Mouse (Mus musculus) intestine, embryonic 16.5 days (tissue): ENCODE measurements at regions not wholly inside any gene's neighbourhood (a gene's known extent, or its start where the extent isn't known, plus 50 kb on each side); places are given as distances from the start of the nearest gene placed in this dataset.
A peak's percentile ranks its signal among the peaks of the same experiment; 100 is the strongest.

ENCODE experiments used
- ATAC-seq: fragments of 200-750 bp; cut with Nextera tagmentation; 2 replicates; pipeline ENCODE4 v1.8.0; 2017; ENCODE audit warnings: moderate TSS enrichment, moderate library complexity
- H3K27ac ChIP-seq: fragments of 300-500 bp; sonication (generic); 2 replicates; pipeline ENCODE4 v1.5.1; 2014; ENCODE audit warnings: mild to moderate bottlenecking, low read length
- H3K27me3 ChIP-seq: fragments of 300-500 bp; sonication (generic); replicated peaks from 2 replicates; pipeline ENCODE4 v1.6.1; 2014; ENCODE audit warnings: low read length, control low read depth, mixed read lengths; ENCODE audit not compliant: control insufficient read depth, insufficient read depth
- H3K36me3 ChIP-seq: fragments of 300-500 bp; sonication (generic); 2 replicates; pipeline ENCODE4 v1.6.1; 2014; ENCODE audit warnings: low read length, control low read depth; ENCODE audit not compliant: control insufficient read depth, insufficient read depth
- H3K4me1 ChIP-seq: fragments of 300-500 bp; sonication (generic); 2 replicates; pipeline ENCODE4 v1.6.1; 2014; ENCODE audit warnings: low read length, control low read depth, mixed read lengths; ENCODE audit not compliant: control insufficient read depth, insufficient read depth
- H3K4me2 ChIP-seq: fragments of 300-500 bp; sonication (generic); 2 replicates; pipeline ENCODE4 v1.6.1; 2014; ENCODE audit warnings: low read depth, low read length, control low read depth
- H3K4me3 ChIP-seq: fragments of 300-500 bp; sonication (generic); 2 replicates; pipeline ENCODE4 v1.5.1; 2014; ENCODE audit warnings: mild to moderate bottlenecking, low read length
- H3K9ac ChIP-seq: fragments of 300-500 bp; sonication (generic); 2 replicates; pipeline ENCODE4 v1.6.1; 2014; ENCODE audit warnings: low read depth, low read length
- H3K9me3 ChIP-seq: fragments of 300-500 bp; sonication (generic); 2 replicates; pipeline ENCODE4 v1.6.1; 2016; ENCODE audit warnings: low read length, control low read depth; ENCODE audit not compliant: control insufficient read depth
- WGBS: fragments of 180-500 bp; shearing (Covaris S2); extraction: QIAGEN DNeasy Blood & Tissue Kit; methylation state at CpG from one replicate; pipeline ENCODE4 v1.1.7; 2014; 5-methylcytosine and 5-hydroxymethylcytosine counted together

DNA sequence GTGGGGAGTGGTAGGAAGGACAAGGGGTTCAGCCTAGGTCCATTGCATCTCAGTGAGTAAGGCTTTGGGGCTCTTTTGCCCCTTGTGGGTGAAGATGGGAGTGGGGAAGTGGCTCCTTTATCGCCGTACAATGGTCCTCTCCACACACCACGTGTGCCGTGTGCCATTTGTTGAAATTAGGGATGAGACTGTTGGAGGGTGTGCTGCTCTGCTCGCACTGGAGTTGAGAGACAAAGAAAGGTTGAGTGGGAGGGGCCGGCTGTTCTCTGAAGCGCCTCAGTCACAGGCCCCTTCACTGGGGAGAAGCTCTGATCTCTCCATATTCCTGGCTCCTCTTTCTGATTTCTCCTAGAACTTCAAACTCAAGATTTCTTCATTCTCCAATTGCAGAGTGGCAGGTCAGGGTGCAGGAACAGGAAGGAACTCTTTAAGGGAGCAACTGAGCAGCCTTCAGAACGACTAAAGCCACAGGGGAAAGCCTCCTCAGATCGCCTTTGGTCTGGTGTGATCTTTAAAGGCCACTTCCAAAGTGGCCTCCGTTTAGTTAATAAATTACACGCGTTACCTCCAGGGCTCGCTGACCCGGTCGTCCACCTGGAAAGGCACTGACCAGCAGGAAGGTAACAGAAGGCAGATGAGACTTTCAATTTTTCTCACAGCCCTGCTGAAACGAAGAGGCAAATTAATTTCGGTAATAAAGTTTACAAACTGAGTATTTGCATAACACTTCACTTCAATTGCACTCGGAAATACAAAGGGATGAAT, 180.1 kb downstream of the Cdh26 start:
- no peaks in the 10 kb centered on the region for H3K27me3 ChIP-seq
- ATAC-seq = no peak
- H3K4me2 ChIP-seq = no peak overlapping the region
- H3K9me3 ChIP-seq = no peaks in the 10 kb centered on the region
- no peak overlapping the region for H3K27ac ChIP-seq
- H3K4me3 ChIP-seq = no peak overlapping the region
- H3K4me1 ChIP-seq = peaks cover 19% of the 10 kb centered on the region
- no peak overlapping the region for H3K9ac ChIP-seq
- no peaks in the 10 kb centered on the region for H3K36me3 ChIP-seq
- 47% methylated on average over 18 of the region's 18 CpGs for WGBS

DNA sequence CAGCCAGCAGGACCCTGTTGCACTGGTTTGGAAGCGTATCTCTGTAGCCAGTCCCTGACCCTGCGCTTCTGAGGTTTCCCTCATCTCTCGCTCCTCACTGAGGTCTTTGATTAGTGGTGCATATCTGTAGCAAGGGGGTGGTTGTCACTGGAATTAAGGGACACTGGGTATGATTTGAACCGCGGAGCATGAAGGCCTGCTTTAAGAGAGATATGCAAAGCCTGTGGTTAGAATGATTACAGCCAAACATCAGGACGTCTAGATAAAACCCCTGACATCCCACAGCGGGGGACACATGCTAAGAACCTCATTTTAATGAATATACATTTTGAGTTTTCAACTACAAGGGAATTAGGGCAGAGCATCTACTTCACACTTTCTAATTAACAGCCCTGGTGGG, 184.4 kb downstream of the Cdh26 start:
- no peaks in the 10 kb centered on the region for H3K36me3 ChIP-seq
- no peak for ATAC-seq
- peaks cover 7% of the 10 kb centered on the region; the same call in 1 of the 2 replicates for H3K4me1 ChIP-seq
- H3K4me2 ChIP-seq = no peak overlapping the region
- H3K9ac ChIP-seq = no peak overlapping the region
- 69% methylated on average over 7 of the region's 7 CpGs for WGBS
- H3K27ac ChIP-seq = no peak overlapping the region
- no peak overlapping the region for H3K4me3 ChIP-seq
- no peaks in the 10 kb centered on the region for H3K27me3 ChIP-seq
- no peaks in the 10 kb centered on the region for H3K9me3 ChIP-seq

DNA sequence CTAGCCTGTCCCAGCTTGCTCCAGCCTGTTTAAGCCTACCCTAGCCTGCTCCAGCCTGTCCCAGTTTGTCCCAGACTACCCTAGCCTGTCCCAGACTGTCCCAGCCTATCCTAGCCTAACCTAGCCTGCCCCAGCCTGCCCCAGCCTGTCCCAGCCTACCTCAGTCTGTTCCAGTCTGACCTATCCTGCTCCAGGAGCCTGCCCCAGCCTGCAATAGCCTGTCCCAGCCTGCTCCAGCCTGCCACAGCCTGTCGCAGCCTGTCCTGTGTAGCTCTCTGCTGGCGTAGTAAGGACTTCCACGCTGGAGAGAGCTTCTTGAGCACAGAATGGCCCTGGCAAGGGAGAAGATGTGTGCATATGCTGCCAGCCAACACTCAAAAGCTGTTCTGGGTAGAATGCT, 192.5 kb downstream of the Cdh26 start:
- H3K27me3 ChIP-seq = no peaks in the 10 kb centered on the region
- H3K4me3 ChIP-seq = no peak overlapping the region
- no peak overlapping the region for H3K27ac ChIP-seq
- no peak overlapping the region for H3K4me2 ChIP-seq
- H3K4me1 ChIP-seq = peaks cover 5% of the 10 kb centered on the region
- no peak overlapping the region for H3K9ac ChIP-seq
- no peaks in the 10 kb centered on the region for H3K9me3 ChIP-seq
- H3K36me3 ChIP-seq = no peaks in the 10 kb centered on the region
- no peak for ATAC-seq
- WGBS = 64% methylated on average over 3 of the region's 3 CpGs

DNA sequence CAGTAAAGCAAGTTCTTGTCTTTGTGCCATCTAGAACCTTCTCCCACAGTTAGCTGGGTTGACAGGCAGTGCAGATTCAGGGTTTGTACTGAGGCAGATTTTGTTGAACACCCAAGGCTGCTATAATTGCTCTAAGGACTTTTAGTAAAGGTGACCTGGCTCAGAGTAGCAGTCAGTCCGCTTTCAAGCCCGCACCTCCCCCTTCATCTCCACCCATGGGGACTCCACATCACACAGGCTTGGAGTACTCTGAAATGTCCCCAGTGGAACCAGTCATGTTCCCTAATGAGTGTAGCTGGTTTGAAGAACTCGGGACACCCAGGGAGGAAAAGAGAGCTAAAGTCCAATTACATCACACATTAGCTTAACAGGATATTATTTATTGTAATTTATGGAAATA, 194.1 kb downstream of the Cdh26 start:
- Histone ChIP-seq H3K27ac (no peak overlapping the region), H3K27me3 (no peaks in the 10 kb centered on the region), H3K4me1 (peaks cover 8% of the 10 kb centered on the region), H3K9me3 (no peaks in the 10 kb centered on the region), H3K9ac (no peak overlapping the region), H3K36me3 (no peaks in the 10 kb centered on the region), H3K4me2 (no peak overlapping the region), H3K4me3 (no peak overlapping the region)
- ATAC-seq = no peak
- 82% methylated on average over 3 of the region's 3 CpGs for WGBS

DNA sequence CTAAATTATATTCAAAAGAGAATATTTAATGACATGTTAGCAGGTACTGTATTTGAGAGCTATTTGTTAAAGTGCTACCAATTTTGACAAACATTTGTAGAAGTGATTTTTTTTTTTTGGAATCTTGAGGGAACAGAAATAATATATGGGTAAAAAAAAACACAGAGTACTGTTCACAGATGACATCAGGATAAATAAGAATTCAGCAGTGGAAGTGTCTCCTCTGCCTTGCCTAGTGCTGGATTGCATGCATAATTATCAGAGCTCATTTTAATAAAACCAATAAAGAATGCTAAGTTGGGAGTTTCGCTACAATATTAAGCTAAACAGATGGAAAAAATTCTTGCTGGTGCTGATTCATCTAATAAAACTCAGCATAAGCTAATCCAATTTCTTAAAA, 194.6 kb downstream of the Cdh26 start:
- Histone ChIP-seq H3K4me3 (no peak overlapping the region), H3K9me3 (no peaks in the 10 kb centered on the region), H3K36me3 (no peaks in the 10 kb centered on the region), H3K27ac (no peak overlapping the region), H3K4me1 (peaks cover 8% of the 10 kb centered on the region), H3K9ac (no peak overlapping the region), H3K27me3 (no peaks in the 10 kb centered on the region), H3K4me2 (no peak overlapping the region)
- ATAC-seq = no peak
- WGBS = 86% methylated on average over 1 of the region's 1 CpGs

DNA sequence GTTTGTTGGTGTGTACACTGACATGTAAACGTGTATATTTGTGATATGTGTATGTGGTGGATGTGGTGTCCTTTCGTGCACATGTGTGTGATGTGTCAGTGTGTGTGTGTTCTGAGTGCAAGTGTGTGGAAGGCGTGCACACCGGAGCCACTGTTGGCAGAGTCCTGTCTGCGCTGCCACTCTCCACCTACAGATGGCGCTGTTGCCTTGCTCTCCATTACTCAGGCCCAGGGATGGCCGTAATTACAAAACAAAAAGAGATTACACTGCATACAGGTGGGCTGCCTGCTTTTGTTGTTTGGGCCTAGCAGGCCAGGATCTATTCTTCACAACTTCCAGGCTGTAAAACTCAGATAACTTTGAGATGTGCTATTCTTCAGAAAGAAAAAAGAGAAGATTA, 199.4 kb downstream of the Cdh26 start:
- no peaks in the 10 kb centered on the region for H3K9me3 ChIP-seq
- no peaks in the 10 kb centered on the region for H3K36me3 ChIP-seq
- peaks cover 24% of the 10 kb centered on the region for H3K4me1 ChIP-seq
- no peak overlapping the region for H3K4me2 ChIP-seq
- ATAC-seq = no peak
- no peak overlapping the region for H3K9ac ChIP-seq
- no peak overlapping the region for H3K27ac ChIP-seq
- no peak overlapping the region for H3K4me3 ChIP-seq
- H3K27me3 ChIP-seq = no peaks in the 10 kb centered on the region
- 32% methylated on average over 7 of the region's 7 CpGs for WGBS

DNA sequence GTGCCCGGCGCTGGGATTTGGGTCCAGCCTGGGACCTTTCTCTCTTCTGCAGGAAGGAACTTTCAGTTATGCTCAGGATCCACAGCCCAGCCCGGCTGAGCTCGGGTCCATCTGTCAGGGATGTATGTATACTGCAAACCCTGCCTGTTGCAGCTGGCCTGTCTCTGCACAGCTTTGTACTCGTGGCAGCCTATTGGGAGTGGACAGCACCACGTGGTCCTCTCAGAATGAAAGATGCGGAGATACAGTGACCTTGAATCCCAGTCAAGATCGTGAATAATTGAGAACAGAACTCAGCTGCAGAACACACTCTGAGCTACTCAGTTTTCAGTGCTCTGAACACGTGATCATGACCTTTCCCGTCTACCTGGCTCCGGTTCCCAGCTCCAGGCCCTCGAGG, 200.2 kb downstream of the Cdh26 start:
- Histone ChIP-seq H3K27me3 (no peaks in the 10 kb centered on the region), H3K9me3 (no peaks in the 10 kb centered on the region), H3K4me3 (no peak overlapping the region), H3K36me3 (no peaks in the 10 kb centered on the region), H3K4me1 (peaks cover 24% of the 10 kb centered on the region), H3K9ac (no peak overlapping the region), H3K27ac (peak overlapping the region; percentile 64; the same call in 1 of the 2 replicates), H3K4me2 (no peak overlapping the region)
- peak; percentile 58 for ATAC-seq
- 61% methylated on average over 12 of the region's 12 CpGs for WGBS

DNA sequence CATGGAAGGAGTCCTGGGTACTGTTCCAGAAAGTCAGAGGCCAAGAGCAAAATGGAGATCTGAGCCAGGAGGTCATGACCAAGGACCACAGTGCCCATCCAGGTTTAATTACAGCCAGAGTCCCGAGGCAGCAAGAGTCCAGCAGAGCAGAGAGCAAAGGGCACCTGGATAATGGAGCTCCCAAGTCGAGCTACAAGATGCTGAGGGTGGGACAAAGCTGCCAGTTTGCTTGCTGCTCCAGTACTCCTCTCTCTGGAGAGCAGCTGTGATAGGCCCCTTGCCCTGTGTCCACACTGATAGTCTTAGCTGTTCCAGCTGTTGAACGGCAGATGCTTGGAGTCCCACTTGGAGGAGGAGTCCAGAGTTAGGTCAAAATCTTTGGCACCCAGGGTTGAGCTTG, 201.0 kb downstream of the Cdh26 start:
- H3K4me1 ChIP-seq = peaks cover 24% of the 10 kb centered on the region
- WGBS = 36% methylated on average over 3 of the region's 3 CpGs
- no peaks in the 10 kb centered on the region for H3K9me3 ChIP-seq
- H3K4me2 ChIP-seq = no peak overlapping the region
- H3K9ac ChIP-seq = no peak overlapping the region
- no peak overlapping the region for H3K27ac ChIP-seq
- H3K4me3 ChIP-seq = no peak overlapping the region
- no peaks in the 10 kb centered on the region for H3K36me3 ChIP-seq
- ATAC-seq = 0 out of 2 replicates have a peak, but pooled peaks have one; percentile 18
- no peaks in the 10 kb centered on the region for H3K27me3 ChIP-seq

DNA sequence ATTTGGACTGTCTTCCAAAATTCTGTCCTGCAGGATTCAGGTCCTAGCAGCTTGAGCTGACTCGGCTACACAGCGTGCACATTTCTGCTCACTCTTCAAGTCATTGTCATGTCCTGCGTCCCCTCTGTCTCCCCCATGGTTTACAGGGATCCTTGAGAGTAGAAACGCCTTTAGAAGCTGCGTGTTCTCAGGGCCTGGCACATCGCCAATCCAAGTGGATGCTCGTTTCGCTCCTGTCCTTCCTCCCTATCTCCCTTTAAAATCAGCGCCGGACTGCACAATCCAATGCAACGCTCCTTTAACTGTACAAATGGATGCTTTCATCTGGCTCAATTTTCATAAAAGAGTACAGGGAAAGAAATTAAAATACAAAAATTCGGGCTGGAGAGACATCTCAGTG, 201.6 kb downstream of the Cdh26 start:
- peaks cover 24% of the 10 kb centered on the region for H3K4me1 ChIP-seq
- H3K9ac ChIP-seq = no peak overlapping the region
- no peak overlapping the region for H3K4me3 ChIP-seq
- WGBS = 53% methylated on average over 12 of the region's 12 CpGs
- no peak for ATAC-seq
- H3K36me3 ChIP-seq = no peaks in the 10 kb centered on the region
- H3K9me3 ChIP-seq = no peaks in the 10 kb centered on the region
- no peaks in the 10 kb centered on the region for H3K27me3 ChIP-seq
- no peak overlapping the region for H3K27ac ChIP-seq
- no peak overlapping the region for H3K4me2 ChIP-seq
